Mouse (Mus musculus) neural tube, postnatal 0 days (tissue): ENCODE data around the gene Vmn1r16. TPM values are rescaled to one million over a fixed set of nuclear protein-coding genes. Genes with fewer than 3 reads are reported as not detected.

Source experiments
- polyA plus RNA-seq: library from polyadenylated mRNA; unstranded; fragments of >200 nt; fragmentation: Nextera tagmentation; extraction: Ambion mirVana; gene quantifications from 2 replicates; pipeline ENCODE4 v1.2.1, GENCODE M21; 2015

The Vmn1r16 gene
- polyA plus RNA-seq = not detected in 2 replicates

DNA sequence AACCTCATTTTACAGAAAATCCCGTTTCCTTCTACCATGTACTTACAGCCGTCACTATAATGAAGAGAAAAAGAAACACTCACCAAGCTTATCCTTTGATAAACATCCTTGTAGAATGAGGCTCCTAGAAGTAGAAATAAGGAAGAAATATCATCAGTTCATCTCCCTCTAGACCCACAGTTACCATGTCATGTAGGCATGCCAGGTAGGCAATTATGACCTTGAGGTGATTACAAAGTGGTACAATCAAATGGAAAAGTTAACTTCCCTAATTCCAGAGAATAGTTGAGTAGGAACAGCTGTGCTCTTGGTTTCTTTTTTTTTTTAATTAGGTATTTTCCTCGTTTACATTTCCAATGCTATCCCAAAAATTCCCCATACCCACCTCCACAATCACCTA is at the start of gene Vmn1r16:
Gene Vmn1r16 (minus strand): TSS at position 101 of the 400 bp plus-strand sequence.

GRCm38 (mm10) chr6:57363627-57364026 is 34.3 kb upstream of the Vmn1r16 start, which contains the start of gene Vmn1r17:
Gene Vmn1r17, minus strand, starts transcription at chr6:57363727.

Other genes with a start within 250 kb of the Vmn1r16 start
- not detected in 2 replicates for gene Vmn1r10, start 220.0 kb downstream of the Vmn1r16 start, polyA plus RNA-seq
- not detected in 2 replicates for gene Vmn1r11, start 196.0 kb downstream of the Vmn1r16 start, polyA plus RNA-seq
- gene Vmn1r12, start 172.6 kb downstream of the Vmn1r16 start, polyA plus RNA-seq = not detected in 2 replicates
- not detected in 2 replicates for gene Vmn1r13, start 126.2 kb downstream of the Vmn1r16 start, polyA plus RNA-seq
- not detected in 2 replicates for gene Vmn1r14, start 97.8 kb downstream of the Vmn1r16 start, polyA plus RNA-seq
- not detected in 2 replicates for gene Vmn1r15, start 71.5 kb downstream of the Vmn1r16 start, polyA plus RNA-seq
- gene Vmn1r17, start 34.2 kb upstream of the Vmn1r16 start, polyA plus RNA-seq = not detected in 2 replicates
- gene Vmn1r18, start 66.3 kb upstream of the Vmn1r16 start, polyA plus RNA-seq = not detected in 2 replicates
- not detected in 2 replicates for gene Vmn1r19, start 74.3 kb upstream of the Vmn1r16 start, polyA plus RNA-seq
- not detected in 2 replicates for gene Vmn1r20, start 99.4 kb upstream of the Vmn1r16 start, polyA plus RNA-seq
- 10.6 and 10.8 TPM in 2 replicates for gene Ppm1k, start 206.0 kb upstream of the Vmn1r16 start, polyA plus RNA-seq